Mouse (Mus musculus) thymus, postnatal 36 days (tissue): ENCODE results near the gene Kctd15.

Experiments
- DNase-seq, 2 experiments: peaks; one replicate each; pipeline ENCODE4 v3.0.0; 2022; ENCODE audit warnings: mixed read lengths in 2 of 2

Kctd15 gene

DNA sequence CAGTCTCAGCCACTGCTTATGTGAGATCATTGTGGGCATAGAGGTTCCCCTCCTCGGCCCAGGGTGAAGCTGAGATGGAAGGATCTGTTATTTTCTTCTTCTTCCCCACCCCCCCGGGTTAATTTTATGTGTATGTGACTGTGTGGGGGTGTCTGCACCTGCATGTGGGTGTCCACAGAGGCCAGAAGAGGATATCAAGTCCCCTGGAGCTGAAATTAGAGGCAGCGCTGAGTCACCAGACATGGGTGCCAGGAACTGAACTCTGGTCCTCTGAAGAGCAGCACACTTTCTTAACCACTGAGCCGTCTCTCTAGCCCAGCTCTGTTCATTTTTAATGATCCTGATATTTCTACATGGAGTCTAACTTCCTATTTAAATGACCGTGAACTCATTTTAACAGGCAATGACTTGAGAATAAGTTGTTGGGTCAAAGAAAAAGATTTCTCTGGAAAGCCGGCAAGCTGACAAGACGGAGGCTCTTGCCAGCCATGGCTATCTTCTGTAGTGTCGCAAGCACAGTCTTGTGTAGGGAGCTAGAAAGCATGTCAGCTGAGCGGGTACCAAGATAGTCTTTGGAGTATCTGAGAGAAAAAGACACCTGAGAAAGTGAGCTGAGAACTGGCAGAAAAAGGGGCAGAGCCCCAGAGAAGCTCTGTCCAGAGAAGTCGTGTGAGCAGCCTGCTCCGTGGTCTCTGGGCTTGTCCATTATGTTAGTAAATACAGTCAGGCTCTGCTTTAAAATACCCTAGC, 38.2 kb downstream of the Kctd15 start:
- no peak for DNase-seq

- no peak for DNase-seq
These were observed 40.3 kb downstream of the Kctd15 start for GRCm38 (mm10) chr7:34616275-34616674.

DNA sequence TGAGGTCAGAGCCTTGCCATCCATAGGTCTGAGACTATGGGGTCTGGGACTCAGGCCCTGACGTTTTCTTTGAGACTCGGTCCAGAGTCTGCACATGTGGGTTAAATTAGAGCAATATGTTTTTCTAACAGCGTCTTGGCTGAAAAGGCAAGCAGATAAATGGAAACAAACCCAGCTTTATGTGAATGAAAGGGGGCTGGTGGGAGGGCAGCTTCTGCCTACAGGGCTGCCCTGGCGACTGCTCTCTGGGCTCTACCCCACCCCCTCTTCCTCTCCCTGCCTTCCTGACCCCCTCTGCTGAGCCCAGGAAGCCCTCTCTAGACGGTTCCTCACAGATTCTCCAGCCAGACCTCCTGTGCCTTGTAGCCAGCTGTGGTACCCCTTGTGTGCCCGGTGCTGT, 46.1 kb downstream of the Kctd15 start:
- no peak for DNase-seq

DNA sequence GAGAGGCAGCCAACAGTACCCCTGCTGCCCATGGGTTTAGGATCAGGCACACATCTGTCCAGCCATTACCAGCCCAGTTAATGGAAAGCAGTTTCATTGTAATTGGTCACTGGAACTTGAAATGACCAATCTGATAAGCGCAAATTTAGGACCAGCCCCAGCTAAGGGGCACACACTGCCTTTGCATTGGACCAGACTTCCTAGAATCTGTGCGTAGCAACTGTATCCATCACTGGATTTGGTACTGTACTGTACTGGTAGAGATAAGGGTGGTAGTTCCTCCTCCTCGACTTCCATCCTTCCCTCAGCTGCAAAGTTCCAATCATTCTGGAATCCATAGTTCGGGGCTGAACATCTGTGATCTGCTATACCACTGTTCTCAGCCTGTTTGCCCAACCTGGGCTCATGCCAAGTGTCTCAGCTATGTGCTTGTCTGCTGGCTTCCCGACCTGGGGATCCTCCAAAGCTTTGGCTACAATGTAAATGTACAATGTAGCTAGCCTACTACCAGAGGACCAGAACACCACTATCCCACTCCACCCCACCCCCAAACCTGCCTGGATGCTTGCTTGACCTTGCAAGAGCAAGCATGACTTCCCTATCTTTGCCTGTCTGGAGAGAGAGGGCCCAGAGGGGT, 49.1 kb downstream of the Kctd15 start:
- DNase-seq: no peak

DNA sequence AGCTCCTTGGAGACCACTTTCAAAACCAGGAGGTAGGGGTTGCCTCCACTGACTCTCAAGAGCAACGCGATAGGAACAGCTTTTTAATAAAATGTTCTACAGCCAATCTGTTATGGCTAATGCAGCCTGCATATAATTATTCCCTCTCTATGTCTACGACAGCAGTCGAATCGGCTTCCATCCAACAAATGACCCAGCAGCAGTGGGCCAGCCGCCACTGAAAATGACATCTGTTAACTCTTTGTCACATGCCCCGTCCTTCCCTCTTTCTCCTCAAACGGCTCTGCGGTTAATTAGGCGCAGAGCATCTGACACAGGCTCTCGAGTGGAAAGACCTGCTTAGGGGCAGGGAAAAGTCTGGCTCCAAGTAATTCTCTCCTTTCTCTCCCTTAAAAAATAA, 49.8 kb downstream of the Kctd15 start:
- no peak for DNase-seq

- no peak for DNase-seq
These were observed 50.5 kb downstream of the Kctd15 start for GRCm38 (mm10) chr7:34606051-34606450.

DNA sequence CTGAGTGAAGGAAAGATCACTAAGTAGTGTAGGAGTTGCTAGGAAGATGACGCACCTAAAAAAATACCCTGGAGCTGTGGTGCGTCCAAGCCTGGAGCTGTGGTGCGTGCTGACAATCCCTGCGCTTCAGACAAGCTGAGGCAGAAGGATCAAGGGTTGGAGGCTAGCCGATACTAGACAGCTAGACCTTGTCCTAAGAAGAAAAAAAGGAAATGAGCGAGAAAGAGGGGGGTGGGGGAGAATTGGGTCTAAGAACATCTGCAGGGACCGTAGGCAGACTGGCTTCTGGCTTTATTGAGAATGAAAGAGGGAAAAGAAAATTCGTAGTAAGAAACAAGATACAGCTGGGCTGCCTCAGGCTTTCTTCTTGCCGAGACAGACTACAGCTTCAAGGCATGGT, 58.0 kb downstream of the Kctd15 start:
- DNase-seq: no peak

- no peak for DNase-seq
These were observed 58.5 kb downstream of the Kctd15 start for GRCm38 (mm10) chr7:34597986-34598385.

DNA sequence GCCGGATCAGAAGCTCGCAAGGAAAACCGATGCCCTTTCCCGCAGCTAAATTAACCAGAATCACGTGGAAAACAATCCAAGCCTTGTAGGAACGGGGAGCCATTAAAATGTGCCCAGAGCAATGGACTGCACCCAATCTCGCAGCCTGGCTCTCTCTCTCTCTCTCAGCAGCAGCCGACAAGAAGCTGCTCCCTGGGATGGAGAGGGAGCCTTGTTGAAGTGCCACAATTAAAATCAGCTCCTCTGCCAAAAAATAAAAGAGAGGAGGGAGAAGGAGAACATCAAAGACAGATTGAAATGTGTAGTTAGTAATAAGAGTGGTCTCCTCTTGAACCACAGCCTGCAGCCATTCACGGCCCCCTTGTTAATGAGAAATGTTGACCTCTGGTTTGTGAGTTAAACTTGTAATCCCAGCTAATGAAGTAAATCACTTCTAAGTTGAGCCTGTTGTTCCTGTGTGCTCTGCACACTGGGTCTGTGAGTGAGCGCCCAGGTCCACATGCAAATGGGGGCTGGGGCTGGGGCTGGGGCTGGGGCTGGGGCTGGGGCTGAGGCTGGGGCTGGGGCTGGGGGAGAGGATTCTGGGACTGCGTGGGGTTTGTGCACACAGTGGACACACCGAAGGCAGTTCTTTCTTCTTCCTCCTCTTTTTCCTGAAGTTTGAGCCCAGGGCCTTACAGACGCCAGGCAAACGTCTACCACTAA, 59.8 kb downstream of the Kctd15 start:
- DNase-seq: no peak

- no peak for DNase-seq
These were observed 61.3 kb downstream of the Kctd15 start for GRCm38 (mm10) chr7:34595307-34595565.

GRCm38 (mm10) chr7:34594501-34595306, 61.8 kb downstream of the Kctd15 start:
- no peak for DNase-seq

- DNase-seq: no peak
These were observed 65.8 kb downstream of the Kctd15 start for GRCm38 (mm10) chr7:34590711-34591110.
